Mouse (Mus musculus): ENCODE results near the gene Pde6h. TPM values are rescaled to one million over a fixed set of nuclear protein-coding genes. Genes with fewer than 3 reads are reported as not detected.

Pde6h gene
- polyA plus RNA-seq, 1 experiment from 2014 or later, result 0.40 TPM

- ATAC-seq (ENCODE audit: low FRiP score, low TSS enrichment) (no peak), DNase-seq (ENCODE audit: low spot score) (no peak)
- TF ChIP-seq EP300 (optimal IDR thresholded peaks at IDR 0.05), result no peak
- Histone ChIP-seq H3K4me2 (replicated peaks; ENCODE audit: low read depth) (no peak overlapping the region), H3K9me3 (ENCODE audit: control insufficient read depth, low read length) (no peaks in the 10 kb centered on the region), H3K4me3 (ENCODE audit: low read depth, low read length) (no peak overlapping the region), H3K9ac (ENCODE audit: low read length) (no peak overlapping the region), H3K36me3 (ENCODE audit: control insufficient read depth, insufficient read depth, low read length) (no peaks in the 10 kb centered on the region), H3K27me3 (ENCODE audit: control insufficient read depth, insufficient read depth, low read length) (no peaks in the 10 kb centered on the region), H3K27ac (replicated peaks) (no peak overlapping the region), H3K4me1 (replicated peaks; ENCODE audit: control insufficient read depth, insufficient read depth) (no peaks in the 10 kb centered on the region)
- 72% methylated on average over 5 of the region's 5 CpGs for WGBS
Measured at GRCm38 (mm10) chr6:137011187-137011586, 87.6 kb downstream of the Pde6h start.

DNA sequence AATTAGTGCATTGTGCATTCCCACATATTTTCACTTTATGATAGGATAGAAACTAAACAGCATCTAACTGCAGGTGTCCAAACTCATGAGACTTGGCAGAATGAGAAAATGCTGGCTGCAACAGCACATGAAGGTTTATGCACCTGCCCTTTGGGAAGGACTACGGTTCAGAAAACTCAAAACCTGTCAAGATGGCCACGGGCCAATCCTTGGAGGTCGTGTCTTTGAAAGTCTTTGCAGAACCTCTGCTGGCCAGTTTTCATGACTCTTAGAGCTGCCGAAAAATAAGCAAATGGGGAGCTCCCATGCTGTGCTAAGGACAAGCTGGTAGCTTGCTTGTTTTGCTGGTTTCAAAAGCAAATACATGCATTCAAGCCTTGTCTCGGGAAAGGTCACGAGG, 90.7 kb downstream of the Pde6h start:
- H3K27me3 ChIP-seq (ENCODE audit: control insufficient read depth, insufficient read depth, low read length), result no peaks in the 10 kb centered on the region
- H3K9me3 ChIP-seq (ENCODE audit: control insufficient read depth, low read length), result no peaks in the 10 kb centered on the region
- no peak overlapping the region for H3K9ac ChIP-seq (ENCODE audit: low read length)
- no peaks in the 10 kb centered on the region for H3K4me1 ChIP-seq (replicated peaks; ENCODE audit: control insufficient read depth, insufficient read depth)
- DNase-seq (ENCODE audit: low spot score) (no peak), ATAC-seq (ENCODE audit: low FRiP score, low TSS enrichment) (no peak)
- TF ChIP-seq CTCF (IDR thresholded peaks at IDR 0.05; ENCODE audit: low read depth) (no peak), EP300 (optimal IDR thresholded peaks at IDR 0.05) (no peak)
- WGBS, result 61% methylated on average over 6 of the region's 6 CpGs
- H3K36me3 ChIP-seq (ENCODE audit: control insufficient read depth, insufficient read depth, low read length), result no peaks in the 10 kb centered on the region
- no peak overlapping the region for H3K27ac ChIP-seq (replicated peaks)
- no peak overlapping the region for H3K4me2 ChIP-seq (replicated peaks; ENCODE audit: low read depth)
- no peak overlapping the region for H3K4me3 ChIP-seq (ENCODE audit: low read depth, low read length)

- H3K36me3 ChIP-seq (ENCODE audit: control insufficient read depth, insufficient read depth, low read length), result no peaks in the 10 kb centered on the region
- no peak overlapping the region for H3K9ac ChIP-seq (ENCODE audit: low read length)
- no peak overlapping the region for H3K4me3 ChIP-seq (ENCODE audit: low read depth, low read length)
- DNase-seq (ENCODE audit: low spot score), result no peak
- no peak overlapping the region for H3K4me2 ChIP-seq (replicated peaks; ENCODE audit: low read depth)
- WGBS, result 80% methylated on average over 7 of the region's 7 CpGs
- TF ChIP-seq EP300 (optimal IDR thresholded peaks at IDR 0.05), result no peak
- TF ChIP-seq CTCF (IDR thresholded peaks at IDR 0.05; ENCODE audit: low read depth), result no peak
- no peaks in the 10 kb centered on the region for H3K27me3 ChIP-seq (ENCODE audit: control insufficient read depth, insufficient read depth, low read length)
- no peak overlapping the region for H3K27ac ChIP-seq (replicated peaks)
- no peak for ATAC-seq (ENCODE audit: low FRiP score, low TSS enrichment)
- no peaks in the 10 kb centered on the region for H3K4me1 ChIP-seq (replicated peaks; ENCODE audit: control insufficient read depth, insufficient read depth)
- no peaks in the 10 kb centered on the region for H3K9me3 ChIP-seq (ENCODE audit: control insufficient read depth, low read length)
Measured at GRCm38 (mm10) chr6:137017216-137017973, 93.8 kb downstream of the Pde6h start.

Other genes starting within 250 kb of the Pde6h start
- 2.0 and 2.5 TPM in 2 replicates for gene Gucy2c, start 142.1 kb upstream of the Pde6h start, polyA plus RNA-seq (2015; fragmentation: Nextera tagmentation; extraction: Ambion mirVana)
- gene Hist4h4, start 119.4 kb upstream of the Pde6h start, polyA plus RNA-seq (2015; fragmentation: Nextera tagmentation; extraction: Ambion mirVana), result 0.59 and 0.68 TPM in 2 replicates
- gene H2afj, start 115.6 kb upstream of the Pde6h start, polyA plus RNA-seq (2015; fragmentation: Nextera tagmentation; extraction: Ambion mirVana), result 439 and 445 TPM in 2 replicates
- gene BC049715, start 96.2 kb upstream of the Pde6h start, polyA plus RNA-seq (2015; fragmentation: Nextera tagmentation; extraction: Ambion mirVana), result 0.46 and 0.96 TPM in 2 replicates
- gene Wbp11, start 95.6 kb upstream of the Pde6h start, polyA plus RNA-seq (2015; fragmentation: Nextera tagmentation; extraction: Ambion mirVana), result 39.8 and 42.8 TPM in 2 replicates
- gene Smco3, start 88.4 kb upstream of the Pde6h start, polyA plus RNA-seq (2015; fragmentation: Nextera tagmentation; extraction: Ambion mirVana), result 0.56 and 0.63 TPM in 2 replicates
- gene Art4, start 66.1 kb upstream of the Pde6h start, polyA plus RNA-seq (2015; fragmentation: Nextera tagmentation; extraction: Ambion mirVana), result 3.2 and 3.3 TPM in 2 replicates
- gene Mgp, start 48.0 kb upstream of the Pde6h start, polyA plus RNA-seq (2015; fragmentation: Nextera tagmentation; extraction: Ambion mirVana), result 392 and 473 TPM in 2 replicates
- gene Erp27, start 1.7 kb upstream of the Pde6h start, polyA plus RNA-seq (2015; fragmentation: Nextera tagmentation; extraction: Ambion mirVana), result 0.65 and 1.0 TPM in 2 replicates
- gene Arhgdib, start 18.1 kb downstream of the Pde6h start, polyA plus RNA-seq (2015; fragmentation: Nextera tagmentation; extraction: Ambion mirVana), result 27.3 and 34.9 TPM in 2 replicates
- gene Rerg, start 246.7 kb downstream of the Pde6h start, polyA plus RNA-seq (2015; fragmentation: Nextera tagmentation; extraction: Ambion mirVana), result 22.5 and 23.9 TPM in 2 replicates